Mouse (Mus musculus) brain, embryonic 14.5 days (tissue): ENCODE data around the gene Saa3.

Source experiments
- CTCF ChIP-seq: fragments of 200-500 bp; IDR thresholded peaks from 2 replicates; pipeline ENCODE4 v1.5.1; 2012; ENCODE audit warnings: inconsistent platforms, mild to moderate bottlenecking, moderate library complexity, borderline replicate concordance; ENCODE audit not compliant: insufficient read depth, insufficient read length; ENCODE audit errors: extremely low read depth
- POLR2A ChIP-seq: fragments of 200-500 bp; IDR thresholded peaks from 2 replicates; pipeline ENCODE4 v1.6.1; 2012; ENCODE audit warnings: mild to moderate bottlenecking, inconsistent platforms, borderline replicate concordance; ENCODE audit not compliant: poor library complexity, insufficient read depth, insufficient read length, severe bottlenecking; ENCODE audit errors: extremely low read depth

- TF ChIP-seq POLR2A = no peak
- TF ChIP-seq CTCF = no peak
Measured at GRCm38 (mm10) chr7:46700521-46701025, 14.9 kb downstream of the Saa3 start.
